Comparison of ENCODE assay signal across 8 mouse cellular contexts in the genomic region with DNA sequence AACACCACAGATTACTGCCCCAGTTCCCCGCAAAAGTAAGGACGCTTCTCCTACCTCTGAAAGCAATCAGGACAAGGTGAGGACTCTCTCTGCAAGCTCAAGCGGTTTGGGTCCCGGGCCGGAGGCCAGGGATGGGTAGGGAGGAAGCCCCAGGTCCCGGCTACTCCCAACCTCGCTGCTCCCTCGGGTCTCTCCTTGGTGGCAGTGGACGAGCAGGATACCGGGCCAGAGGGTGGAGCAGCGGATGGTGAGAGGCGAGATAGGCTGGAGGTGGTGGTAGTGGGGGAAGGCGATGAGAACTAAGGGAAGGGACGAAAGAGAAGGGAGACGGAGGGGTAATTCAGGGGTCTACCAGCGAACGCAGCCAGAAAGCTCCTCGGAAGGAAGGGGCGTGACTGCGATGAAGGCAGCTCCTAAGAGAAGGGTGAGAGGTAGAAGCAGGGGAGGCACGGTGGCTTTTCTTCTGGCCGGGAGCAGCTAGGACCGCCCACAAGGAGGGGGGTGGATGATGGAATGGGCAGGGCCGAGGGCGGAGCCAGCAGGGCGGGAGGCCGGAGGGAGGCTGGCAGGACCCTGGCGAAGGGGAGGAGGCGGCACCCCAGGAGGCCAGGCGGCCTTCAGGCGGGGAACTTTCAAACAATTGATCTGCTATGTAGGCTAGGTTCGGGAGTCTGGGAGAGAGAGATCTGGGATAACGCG. TPM values are rescaled to one million over a fixed set of nuclear protein-coding genes. Genes with fewer than 3 reads are reported as not detected.
DNase-seq lines count a peak whose midpoint lies in the region; ATAC-seq and TF ChIP-seq lines count a peak whose summit lies in the region.

Gene Amot (minus strand): TSS at position 465 of the 699 bp plus-strand sequence.

- H3K9ac ChIP-seq in heart, embryonic 14.5 days (ENCODE audit: low read length): peak within 1 kb of the TSS; percentile 63
- H3K9ac ChIP-seq in liver, embryonic 15.5 days: peak within 1 kb of the TSS; percentile 49
- peak within 1 kb of the TSS; percentile 31 for H3K9ac ChIP-seq in neural tube, embryonic 11.5 days (ENCODE audit: low read length)
- H3K9ac ChIP-seq in stomach, postnatal 0 days (ENCODE audit: low read length): peak within 1 kb of the TSS; percentile 35; the same call in 1 of the 2 replicates

- 22% methylated on average over 34 of the region's 34 CpGs for WGBS in forebrain, embryonic 10.5 days
- 13% methylated on average over 30 of the region's 34 CpGs for WGBS in heart, embryonic 14.5 days
- 13% methylated on average over 34 of the region's 34 CpGs for WGBS in liver, embryonic 15.5 days (ENCODE audit: insufficient replicate concordance)
- 12% methylated on average over 32 of the region's 34 CpGs for WGBS in neural tube, embryonic 11.5 days
- WGBS in stomach, postnatal 0 days: 14% methylated on average over 27 of the region's 34 CpGs

- H3K36me3 ChIP-seq in forebrain, embryonic 10.5 days (replicated peaks): no peaks in the 10 kb centered on the region
- no peaks in the 10 kb centered on the region for H3K36me3 ChIP-seq in heart, embryonic 14.5 days (ENCODE audit: control insufficient read depth, insufficient read depth, low read length)
- H3K36me3 ChIP-seq in liver, embryonic 15.5 days (replicated peaks): no peaks in the 10 kb centered on the region
- H3K36me3 ChIP-seq in neural tube, embryonic 11.5 days (ENCODE audit: control insufficient read depth, insufficient read depth, low read length): no peaks in the 10 kb centered on the region
- H3K36me3 ChIP-seq in stomach, postnatal 0 days (ENCODE audit: control insufficient read depth, insufficient read depth, low read length): no peaks in the 10 kb centered on the region

- H3K27me3 ChIP-seq in forebrain, embryonic 10.5 days (ENCODE audit: poor library complexity, severe bottlenecking): peaks cover 70% of the 10 kb centered on the region
- no peaks in the 10 kb centered on the region for H3K27me3 ChIP-seq in heart, embryonic 14.5 days (ENCODE audit: control insufficient read depth, insufficient read depth, low read length)
- H3K27me3 ChIP-seq in liver, embryonic 15.5 days: peaks cover 7% of the 10 kb centered on the region
- no peaks in the 10 kb centered on the region for H3K27me3 ChIP-seq in neural tube, embryonic 11.5 days (ENCODE audit: control insufficient read depth, insufficient read depth, low read length)
- H3K27me3 ChIP-seq in stomach, postnatal 0 days (ENCODE audit: control insufficient read depth, insufficient read depth, low read length): no peaks in the 10 kb centered on the region

- H3K4me1 ChIP-seq in forebrain, embryonic 10.5 days: peaks cover 24% of the 10 kb centered on the region
- no peaks in the 10 kb centered on the region for H3K4me1 ChIP-seq in heart, embryonic 14.5 days (ENCODE audit: control insufficient read depth in 2 of 2, insufficient read depth in 2 of 2, low read length in 2 of 2)
- H3K4me1 ChIP-seq in liver, embryonic 15.5 days (replicated peaks): no peaks in the 10 kb centered on the region
- H3K4me1 ChIP-seq in neural tube, embryonic 11.5 days (ENCODE audit: control insufficient read depth, insufficient read depth, low read length): no peaks in the 10 kb centered on the region
- no peaks in the 10 kb centered on the region for H3K4me1 ChIP-seq in stomach, postnatal 0 days (replicated peaks; ENCODE audit: control insufficient read depth, insufficient read depth)

- TF ChIP-seq EP300 in stomach, postnatal 0 days (optimal IDR thresholded peaks at IDR 0.05): no peak

- peak; percentile 54 for DNase-seq in c-Kit-positive CD71-negative TER-119-negative erythroid progenitor cells, embryonic 14.5 days (ENCODE audit: low read depth)
- DNase-seq in forebrain, embryonic 10.5 days (ENCODE audit: extremely low spot score, low spot score): peak; percentile 82
- peak; percentile 92 for DNase-seq in kidney, postnatal 14 days
- peak; percentile 86 for DNase-seq in neural tube, embryonic 11.5 days (ENCODE audit: low spot score)
- DNase-seq in stomach, postnatal 0 days (ENCODE audit: low spot score): peak; percentile 91

- no peaks in the 10 kb centered on the region for H3K9me3 ChIP-seq in forebrain, embryonic 10.5 days
- H3K9me3 ChIP-seq in heart, embryonic 14.5 days (ENCODE audit: control insufficient read depth, low read length): no peaks in the 10 kb centered on the region
- no peaks in the 10 kb centered on the region for H3K9me3 ChIP-seq in liver, embryonic 15.5 days (replicated peaks)
- no peaks in the 10 kb centered on the region for H3K9me3 ChIP-seq in neural tube, embryonic 11.5 days (ENCODE audit: control insufficient read depth, low read length)
- no peaks in the 10 kb centered on the region for H3K9me3 ChIP-seq in stomach, postnatal 0 days (ENCODE audit: control insufficient read depth, low read length)

- peak; percentile 72 for ATAC-seq in CD4-positive, CD25-positive, alpha-beta regulatory T cell, adult 4 months
- ATAC-seq in heart, embryonic 14.5 days (ENCODE audit: insufficient number of reproducible peaks, insufficient read depth, low FRiP score, low read depth): peak; percentile 96
- peak; percentile 91 for ATAC-seq in liver, embryonic 15.5 days (ENCODE audit: insufficient read depth)
- ATAC-seq in neural tube, embryonic 11.5 days (ENCODE audit: insufficient read depth, low FRiP score, low TSS enrichment): peak; percentile 94
- ATAC-seq in stomach, postnatal 0 days (ENCODE audit: low FRiP score, low TSS enrichment): peak; percentile 96

- peak within 1 kb of the TSS; percentile 80 for H3K27ac ChIP-seq in forebrain, embryonic 10.5 days
- H3K27ac ChIP-seq in heart, embryonic 14.5 days (replicated peaks in 1 of 2; ENCODE audit: control insufficient read depth in 1 of 2, insufficient read depth in 1 of 2, low read depth in 2 of 2, low read length in 2 of 2): peak within 1 kb of the TSS; percentile 53 to 59; a peak in 3 of 4 replicates
- H3K27ac ChIP-seq in liver, embryonic 15.5 days (replicated peaks): peak within 1 kb of the TSS; percentile 51
- no peak within 1 kb of the TSS for H3K27ac ChIP-seq in neural tube, embryonic 11.5 days (ENCODE audit: low read depth, low read length)
- peak within 1 kb of the TSS; percentile 53; the same call in 1 of the 2 replicates for H3K27ac ChIP-seq in stomach, postnatal 0 days (replicated peaks)

- TF ChIP-seq CTCF in stomach, postnatal 0 days (IDR thresholded peaks at IDR 0.05; ENCODE audit: low read depth): no peak; the same call in 1 of the 2 replicates

- H3K4me3 ChIP-seq in forebrain, embryonic 10.5 days: peak within 1 kb of the TSS; percentile 59
- H3K4me3 ChIP-seq in heart, embryonic 14.5 days (ENCODE audit: control insufficient read depth in 1 of 2, insufficient read depth in 1 of 2, low read depth in 1 of 2, low read length in 2 of 2): peak within 1 kb of the TSS; percentile 57 to 86
- peak within 1 kb of the TSS; percentile 63 for H3K4me3 ChIP-seq in liver, embryonic 15.5 days (replicated peaks)
- H3K4me3 ChIP-seq in neural tube, embryonic 11.5 days (ENCODE audit: low read depth, low read length): peak within 1 kb of the TSS; percentile 45
- peak within 1 kb of the TSS; percentile 48 for H3K4me3 ChIP-seq in stomach, postnatal 0 days (ENCODE audit: low read depth, low read length)

- peak within 1 kb of the TSS; percentile 68 for H3K4me2 ChIP-seq in heart, embryonic 14.5 days (ENCODE audit: low read length)
- peak within 1 kb of the TSS; percentile 77 for H3K4me2 ChIP-seq in liver, embryonic 15.5 days
- H3K4me2 ChIP-seq in neural tube, embryonic 11.5 days (ENCODE audit: low read depth): peak within 1 kb of the TSS; percentile 50
- peak within 1 kb of the TSS; percentile 65 for H3K4me2 ChIP-seq in stomach, postnatal 0 days (replicated peaks; ENCODE audit: low read depth)

RNA-seq across cellular contexts. Expression of gene Amot, which starts in this region (rescaled TPM):
- polyA plus RNA-seq in CD4-positive, CD25-positive, alpha-beta regulatory T cell, adult 4 months (2017; shearing (Covaris generic)): under 1 TPM; 0.08 to 0.10 TPM
- 13.7 and 17.5 TPM in 2 replicates for polyA plus RNA-seq in forebrain, embryonic 10.5 days (2016; fragmentation: Nextera tagmentation; extraction: Ambion mirVana)
- 5.1 and 5.8 TPM in 2 replicates for polyA plus RNA-seq in heart, embryonic 14.5 days (2014; fragmentation: Nextera tagmentation; extraction: Ambion mirVana)
- 5.1 and 5.3 TPM in 2 replicates for polyA plus RNA-seq in liver, embryonic 15.5 days (2015; fragmentation: Nextera tagmentation; extraction: Ambion mirVana)
- 23.0 and 28.1 TPM in 2 replicates for polyA plus RNA-seq in neural tube, embryonic 11.5 days (2014; fragmentation: Nextera tagmentation; extraction: Ambion mirVana)
- polyA plus RNA-seq in stomach, postnatal 0 days (2015; fragmentation: Nextera tagmentation; extraction: Ambion mirVana): 2.3 and 2.6 TPM in 2 replicates

Comparison
In these comparisons a context has a peak if more than half of its experiments do, and no peak if none do; other contexts are left out.
1. Peak in ATAC-seq in CD4-positive, CD25-positive, alpha-beta regulatory T cell, adult 4 months; RNA of the gene not detected or under 1 TPM.